Mouse (Mus musculus) G1E (cell line): ENCODE measurements around the gene 4930470P17Rik.

Experiments used
- CTCF ChIP-seq: IDR thresholded peaks from 2 replicates; pipeline ENCODE4 v1.5.1; 2012; ENCODE audit warnings: low read depth, low read length, inconsistent platforms, mixed read lengths
- GATA1 ChIP-seq: IDR thresholded peaks from 2 replicates; pipeline ENCODE4 v1.6.1; 2012; ENCODE audit warnings: borderline replicate concordance, low read length, inconsistent platforms, mixed read lengths
- GATA2 ChIP-seq: IDR thresholded peaks from 2 replicates; pipeline ENCODE4 v1.6.1; 2012; ENCODE audit warnings: low read depth, low read length, inconsistent platforms, borderline replicate concordance
- POLR2AphosphoS5 ChIP-seq: IDR thresholded peaks from 2 replicates; pipeline ENCODE4 v1.6.1; 2012; ENCODE audit warnings: low read depth, low read length, inconsistent platforms; ENCODE audit not compliant: insufficient replicate concordance
- TAL1 ChIP-seq: conservative IDR thresholded peaks from 2 replicates; pipeline ENCODE4 v1.6.1; 2012; ENCODE audit warnings: low read depth, low read length, inconsistent platforms, mixed read lengths

DNA sequence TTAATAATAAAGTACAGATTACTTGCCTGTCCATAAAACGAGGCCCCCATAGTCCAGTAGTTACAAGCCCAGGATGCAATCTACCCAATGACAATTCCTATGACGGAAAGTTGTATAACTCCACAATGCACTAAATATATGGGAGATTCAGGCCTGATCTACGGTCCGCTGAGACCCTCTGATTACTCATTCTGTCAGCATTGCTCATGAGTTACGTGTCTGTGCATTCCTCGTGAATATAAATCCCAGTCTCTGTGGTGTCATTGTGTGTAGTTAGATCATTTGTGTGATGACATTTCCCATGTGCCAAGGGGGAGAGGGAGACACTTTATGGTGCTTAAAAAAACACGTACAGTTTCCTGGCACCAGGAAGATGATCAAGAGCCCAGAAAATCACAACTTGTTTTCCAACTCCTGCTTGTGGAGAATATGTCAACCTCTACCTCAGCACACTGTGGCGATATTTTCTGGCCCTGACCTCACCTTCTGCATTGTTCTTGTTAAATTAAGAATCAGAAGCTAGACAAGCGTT lies 13.4 kb downstream of the 4930470P17Rik start:
- TF ChIP-seq CTCF (no peak), POLR2AphosphoS5 (no peak), TAL1 (no peak), GATA1 (no peak), GATA2 (no peak)
